Mouse (Mus musculus) MEL (cell line): ENCODE measurements around the gene Itgb3bp. TPM values are rescaled to one million over a fixed set of nuclear protein-coding genes. Genes with fewer than 3 reads are reported as not detected.

Experiments
- DNase-seq: peaks from one replicate; pipeline ENCODE4 v3.0.0; 2011; ENCODE audit warnings: low read depth, low spot score
- H3K27ac ChIP-seq: 2 replicates; pipeline ENCODE4 v1.5.1; 2012; ENCODE audit warnings: low read depth, mild to moderate bottlenecking, control low read depth, low read length, moderate library complexity; ENCODE audit not compliant: control insufficient read depth
- H3K27me3 ChIP-seq, 2 experiments: fragments of 150-350 bp in 1 of 2; sonication (generic) in 1 of 2; 2 replicates each; pipeline ENCODE4 v1.6.1; 2012; ENCODE audit warnings: low read length in 2 of 2, mild to moderate bottlenecking in 2 of 2, improper control_type of control experiment in 1 of 2, moderate library complexity in 1 of 2; ENCODE audit not compliant: insufficient read depth in 2 of 2, control insufficient read depth in 1 of 2
- H3K36me3 ChIP-seq, 2 experiments: 2 replicates each; pipeline ENCODE4 v1.6.1; 2012 to 2014; ENCODE audit warnings: low read length in 2 of 2, improper control_type of control experiment in 1 of 2, inconsistent platforms in 1 of 2, mild to moderate bottlenecking in 1 of 2; ENCODE audit not compliant: insufficient read depth in 2 of 2, control insufficient read depth in 1 of 2
- H3K4me1 ChIP-seq, 2 experiments: fragments of 150-350 bp in 1 of 2; sonication (generic) in 1 of 2; 2 replicates each; pipeline ENCODE4 v1.6.1; 2012; ENCODE audit warnings: low read length in 2 of 2, improper control_type of control experiment in 1 of 2, mild to moderate bottlenecking in 1 of 2; ENCODE audit not compliant: insufficient read depth in 2 of 2, control insufficient read depth in 1 of 2
- H3K4me3 ChIP-seq, 2 experiments: fragments of 150-350 bp in 1 of 2; sonication (generic) in 1 of 2; 2 replicates each; pipeline ENCODE4 v1.5.1; 2012; ENCODE audit warnings: low read depth in 2 of 2, low read length in 2 of 2, mild to moderate bottlenecking in 2 of 2, moderate library complexity in 2 of 2, control low read depth in 1 of 2, improper control_type of control experiment in 1 of 2; ENCODE audit not compliant: control insufficient read depth in 1 of 2, insufficient read depth in 1 of 2
- H3K79me2 ChIP-seq: 2 replicates; pipeline ENCODE4 v1.6.1; 2012; ENCODE audit warnings: mild to moderate bottlenecking, low read length, moderate library complexity; ENCODE audit not compliant: control insufficient read depth, poor library complexity, insufficient read depth
- H3K9ac ChIP-seq: 2 replicates; pipeline ENCODE4 v1.6.1; 2012; ENCODE audit warnings: low read depth, mild to moderate bottlenecking, control low read depth, low read length, moderate library complexity; ENCODE audit not compliant: control insufficient read depth, poor library complexity, severe bottlenecking
- H3K9me3 ChIP-seq: fragments of 150-350 bp; sonication (generic); replicated peaks from 2 replicates; pipeline ENCODE4 v1.6.1; 2012; ENCODE audit warnings: mild to moderate bottlenecking, low read length, improper control_type of control experiment, moderate library complexity; ENCODE audit not compliant: insufficient read depth
- BHLHE40 ChIP-seq: IDR thresholded peaks from 2 replicates; pipeline ENCODE4 v1.6.1; 2012; ENCODE audit warnings: low read depth, mild to moderate bottlenecking, inconsistent platforms, low read length, improper control_type of control experiment, borderline replicate concordance
- CHD1 ChIP-seq: IDR thresholded peaks from 2 replicates; pipeline ENCODE4 v1.6.1; 2012; ENCODE audit warnings: low read depth, mild to moderate bottlenecking, inconsistent platforms, low read length, improper control_type of control experiment
- CHD2 ChIP-seq: IDR thresholded peaks from 2 replicates; pipeline ENCODE4 v1.6.1; 2011; ENCODE audit warnings: low read length, improper control_type of control experiment
- ELF1 ChIP-seq: IDR thresholded peaks from 2 replicates; pipeline ENCODE4 v1.6.1; 2014; ENCODE audit warnings: low read depth, mild to moderate bottlenecking, inconsistent platforms, low read length, improper control_type of control experiment, moderate library complexity
- EP300 ChIP-seq, 2 experiments: IDR thresholded peaks; 2 replicates each; pipeline ENCODE4 v1.6.1; 2011; ENCODE audit warnings: improper control_type of control experiment in 2 of 2, low read length in 2 of 2, low read depth in 1 of 2, mild to moderate bottlenecking in 1 of 2
- GABPA ChIP-seq: IDR thresholded peaks from 2 replicates; pipeline ENCODE4 v1.6.1; 2012; ENCODE audit warnings: low read depth, mild to moderate bottlenecking, inconsistent platforms, low read length, improper control_type of control experiment, moderate library complexity
- HCFC1 ChIP-seq: IDR thresholded peaks from 2 replicates; pipeline ENCODE4 v1.6.1; 2012; ENCODE audit warnings: low read depth, mild to moderate bottlenecking, inconsistent platforms, low read length, improper control_type of control experiment, moderate library complexity
- JUND ChIP-seq: IDR thresholded peaks from 2 replicates; pipeline ENCODE4 v1.6.1; 2011; ENCODE audit warnings: low read depth, mild to moderate bottlenecking, improper control_type of control experiment, low read length
- KAT2A ChIP-seq: conservative IDR thresholded peaks from 2 replicates; pipeline ENCODE4 v1.6.1; 2012; ENCODE audit warnings: low read depth, low read length, improper control_type of control experiment, inconsistent platforms
- MAFK ChIP-seq: IDR thresholded peaks from 2 replicates; pipeline ENCODE4 v1.6.1; 2011; ENCODE audit warnings: low read depth, mild to moderate bottlenecking, low read length, improper control_type of control experiment, borderline replicate concordance
- MAX ChIP-seq: IDR thresholded peaks from 2 replicates; pipeline ENCODE4 v1.6.1; 2011; ENCODE audit warnings: low read length, improper control_type of control experiment
- MAZ ChIP-seq: IDR thresholded peaks from 2 replicates; pipeline ENCODE4 v1.6.1; 2012; ENCODE audit warnings: low read depth, mild to moderate bottlenecking, inconsistent platforms, low read length, improper control_type of control experiment
- MEF2A ChIP-seq: IDR thresholded peaks from 2 replicates; pipeline ENCODE4 v1.6.1; 2014; ENCODE audit warnings: low read depth, mild to moderate bottlenecking, inconsistent platforms, low read length, improper control_type of control experiment; ENCODE audit not compliant: poor library complexity, insufficient replicate concordance, severe bottlenecking; ENCODE audit errors: extremely low read depth
- MYB ChIP-seq: IDR thresholded peaks from 2 replicates; pipeline ENCODE4 v1.6.1; 2011; ENCODE audit warnings: mild to moderate bottlenecking, low read depth, low read length, improper control_type of control experiment
- NRF1 ChIP-seq: IDR thresholded peaks from 2 replicates; pipeline ENCODE4 v1.6.1; 2014; ENCODE audit warnings: low read depth, mild to moderate bottlenecking, inconsistent platforms, low read length, improper control_type of control experiment, moderate library complexity; ENCODE audit not compliant: poor library complexity, insufficient read depth, severe bottlenecking
- RAD21 ChIP-seq: IDR thresholded peaks from 2 replicates; pipeline ENCODE4 v1.6.1; 2011; ENCODE audit warnings: mild to moderate bottlenecking, low read depth, low read length, improper control_type of control experiment
- RCOR1 ChIP-seq: IDR thresholded peaks from 2 replicates; pipeline ENCODE4 v1.6.1; 2012; ENCODE audit warnings: low read depth, mild to moderate bottlenecking, inconsistent platforms, low read length, improper control_type of control experiment
- TAL1 ChIP-seq: IDR thresholded peaks from 2 replicates; pipeline ENCODE4 v1.6.1; 2012; ENCODE audit warnings: mild to moderate bottlenecking, inconsistent platforms, low read length, moderate library complexity, mixed read lengths
- TCF12 ChIP-seq: IDR thresholded peaks from 2 replicates; pipeline ENCODE4 v1.6.1; 2014; ENCODE audit warnings: low read depth, mild to moderate bottlenecking, inconsistent platforms, low read length, improper control_type of control experiment, moderate library complexity
- USF2 ChIP-seq, 2 experiments: IDR thresholded peaks; 2 replicates each; pipeline ENCODE4 v1.6.1; 2011 to 2012; ENCODE audit warnings: improper control_type of control experiment in 2 of 2, low read length in 2 of 2, borderline replicate concordance in 1 of 2, inconsistent platforms in 1 of 2, low read depth in 1 of 2, mild to moderate bottlenecking in 1 of 2; ENCODE audit not compliant: insufficient read depth in 1 of 2
- ZKSCAN1 ChIP-seq: IDR thresholded peaks from 2 replicates; pipeline ENCODE4 v1.6.1; 2012; ENCODE audit warnings: low read depth, mild to moderate bottlenecking, inconsistent platforms, low read length, improper control_type of control experiment, moderate library complexity
- ZNF384 ChIP-seq: IDR thresholded peaks from 2 replicates; pipeline ENCODE4 v1.6.1; 2012; ENCODE audit warnings: low read depth, mild to moderate bottlenecking, inconsistent platforms, low read length, improper control_type of control experiment
- polyA plus RNA-seq, 2 experiments: library from polyadenylated mRNA; stranded (reverse) in 1 of 2; unstranded in 1 of 2; fragments of >175 nt in 1 of 2; fragments of >200 nt in 1 of 2; gene quantifications; 2 replicates each; pipeline versions ENCODE4 v1.2.1 to v1.2.4; 2012; ENCODE audit warnings: low replicate concordance in 2 of 2, low read depth in 1 of 2; ENCODE audit not compliant: insufficient read length in 2 of 2, insufficient read depth in 1 of 2, missing spikeins in 1 of 2
- total RNA-seq: library from RNA; depleted of rRNA; stranded (reverse); fragments of 300-350 nt; gene quantifications from 2 replicates; pipeline ENCODE4 v1.2.3, GENCODE M21; 2012

Gene Itgb3bp
- total and polyA plus RNA-seq, 3 experiments = 5.5 to 6.5 TPM; not detected in 1

- no peaks in the 10 kb centered on the region for H3K9me3 ChIP-seq
- no peak overlapping the region for H3K9ac ChIP-seq
- no peak overlapping the region for H3K4me3 ChIP-seq
- H3K36me3 ChIP-seq = no peaks in the 10 kb centered on the region
- no peak overlapping the region for H3K27ac ChIP-seq
- 0 out of 4 replicates have a peak, but pooled peaks cover 0 to 5% of the 10 kb centered on the region in 2 experiments for H3K4me1 ChIP-seq
- no peaks in the 10 kb centered on the region for H3K79me2 ChIP-seq
- no peaks in the 10 kb centered on the region for H3K27me3 ChIP-seq
- no peak for DNase-seq
- TF ChIP-seq MAFK (no peak), BHLHE40 (no peak), TCF12 (no peak), MAZ (no peak), ZNF384 (no peak), MYB (no peak), ELF1 (no peak), GABPA (no peak), CHD2 (no peak), JUND (no peak), EP300 (IDR thresholded peaks at IDR 0.05; ENCODE audit: low read depth in 1 of 2, low read length in 2 of 2) (no peak), HCFC1 (no peak), CHD1 (no peak), KAT2A (no peak), NRF1 (no peak), MEF2A (no peak), RAD21 (no peak), ZKSCAN1 (no peak)
- TF ChIP-seq, all 39 proteins: peak for 0
These were observed 5.2 kb upstream of the Itgb3bp start for GRCm38 (mm10) chr4:99934859-99935258.

- 0 out of 4 replicates have a peak, but pooled peaks cover 0 to 5% of the 10 kb centered on the region in 2 experiments for H3K4me1 ChIP-seq
- DNase-seq = no peak
- no peaks in the 10 kb centered on the region for H3K9me3 ChIP-seq
- no peaks in the 10 kb centered on the region for H3K36me3 ChIP-seq
- H3K27ac ChIP-seq = no peak overlapping the region
- H3K79me2 ChIP-seq = peaks cover 2% of the 10 kb centered on the region; the same call in 1 of the 2 replicates
- no peak for TF ChIP-seq MAZ
- no peak for TF ChIP-seq TAL1
- no peak for TF ChIP-seq RAD21
- TF ChIP-seq ZNF384 = no peak
- TF ChIP-seq TCF12 = no peak
- TF ChIP-seq MAX = no peak
- TF ChIP-seq MYB = no peak
- no peak for TF ChIP-seq MAFK
- TF ChIP-seq USF2 (IDR thresholded peaks at IDR 0.05; ENCODE audit: borderline replicate concordance in 1 of 2, insufficient read depth in 1 of 2, low read depth in 1 of 2, low read length in 2 of 2) = no peak
- TF ChIP-seq RCOR1 = no peak
- no peak for TF ChIP-seq HCFC1
- H3K27me3 ChIP-seq = no peaks in the 10 kb centered on the region
- no peak overlapping the region for H3K9ac ChIP-seq
- no peak overlapping the region for H3K4me3 ChIP-seq
These were observed 2.2 kb upstream of the Itgb3bp start for GRCm38 (mm10) chr4:99931807-99932206.
